Mouse (Mus musculus) v-Abl transformed pro-B cells (cell line): ENCODE data around the gene Pkn1.

Source experiments
- in situ Hi-C, 2 experiments: fragments of 400-800 bp; cut with MboI; formaldehyde crosslinking; loops; one replicate each; pipeline ENCODE4 v1.15.1; 2025; ENCODE audit not compliant: unreplicated experiment in 2 of 2

Gene Pkn1

GRCm38 (mm10) chr8:83664096-83664495, 34.9 kb downstream of the Pkn1 start:
- in situ Hi-C loops: loop anchor here in 1 of 2 experiments (5.0 kb wide), 1 partner anchor 233 kb away; no protein-coding TSS in a partner anchor

GRCm38 (mm10) chr8:83662421-83662826, 36.6 kb downstream of the Pkn1 start:
- in situ Hi-C loops: loop anchor here in 1 of 2 experiments (5.0 kb wide), 1 partner anchor 235 kb away; no protein-coding TSS in a partner anchor

GRCm38 (mm10) chr8:83660995-83661680, 37.8 kb downstream of the Pkn1 start:
- in situ Hi-C loops: loop anchor here in 1 of 2 experiments (5.0 kb wide), 1 partner anchor 236 kb away; no protein-coding TSS in a partner anchor

- in situ Hi-C loops: loop anchor here in 1 of 2 experiments (5.0 kb wide), 1 partner anchor 237 kb away; no protein-coding TSS in a partner anchor
Observed at GRCm38 (mm10) chr8:83660545-83660944, 38.4 kb downstream of the Pkn1 start.

GRCm38 (mm10) chr8:83656484-83657246, 42.3 kb downstream of the Pkn1 start:
- in situ Hi-C loops: loop anchor here in 1 of 2 experiments (5.0 kb wide), 1 partner anchor 241 kb away; no protein-coding TSS in a partner anchor

- in situ Hi-C loops: loop anchor here in 1 of 2 experiments (5.0 kb wide), 1 partner anchor 241 kb away; no protein-coding TSS in a partner anchor
Observed at GRCm38 (mm10) chr8:83656043-83656442, 42.9 kb downstream of the Pkn1 start.

GRCm38 (mm10) chr8:83654725-83655124, 44.3 kb downstream of the Pkn1 start:
- in situ Hi-C loops: loop anchor here in 1 of 2 experiments (5.0 kb wide), 1 partner anchor 243 kb away; no protein-coding TSS in a partner anchor

GRCm38 (mm10) chr8:83653662-83654017, 45.3 kb downstream of the Pkn1 start:
- in situ Hi-C loops: no loop called here

- in situ Hi-C loops: no loop called here
Observed at GRCm38 (mm10) chr8:83652744-83653661, 46.0 kb downstream of the Pkn1 start.

- in situ Hi-C loops: no loop called here
Observed at GRCm38 (mm10) chr8:83652030-83652743, 46.8 kb downstream of the Pkn1 start, which contains the start of gene Gipc1. TSS of gene Gipc1 (plus strand) at chr8:83652677.

GRCm38 (mm10) chr8:83649699-83650098, 49.3 kb downstream of the Pkn1 start:
- in situ Hi-C loops: no loop called here

GRCm38 (mm10) chr8:83648031-83648430, 50.9 kb downstream of the Pkn1 start:
- in situ Hi-C loops: no loop called here

- in situ Hi-C loops: no loop called here
Observed at GRCm38 (mm10) chr8:83647511-83647910, 51.5 kb downstream of the Pkn1 start.

- in situ Hi-C loops: no loop called here
Observed at GRCm38 (mm10) chr8:83639649-83640048, 59.3 kb downstream of the Pkn1 start.

GRCm38 (mm10) chr8:83638856-83639255, 60.1 kb downstream of the Pkn1 start:
- in situ Hi-C loops: no loop called here

- in situ Hi-C loops: no loop called here
Observed at GRCm38 (mm10) chr8:83632083-83632707, 66.8 kb downstream of the Pkn1 start.

GRCm38 (mm10) chr8:83625676-83626299, 73.2 kb downstream of the Pkn1 start:
- in situ Hi-C loops: loop anchor here (10.0 kb wide), 1 partner anchor 361 kb away; no protein-coding TSS in a partner anchor

GRCm38 (mm10) chr8:83624739-83625138, 74.2 kb downstream of the Pkn1 start:
- in situ Hi-C loops: loop anchor here (10.0 to 25.0 kb wide), 2 partner anchors 360 to 512 kb away; no protein-coding TSS in a partner anchor
